Mouse (Mus musculus) kidney, postnatal 0 days (tissue): ENCODE measurements around the gene Actr8. TPM values are rescaled to one million over a fixed set of nuclear protein-coding genes. Genes with fewer than 3 reads are reported as not detected.
A peak's percentile ranks its signal among the peaks of the same experiment; 100 is the strongest.

ENCODE experiments used
- ATAC-seq: fragments of 200-750 bp; cut with Nextera tagmentation; replicated peaks from 2 replicates; pipeline ENCODE4 v1.8.0; 2017; ENCODE audit warnings: low read depth, moderate number of reproducible peaks, moderate TSS enrichment, moderate library complexity; ENCODE audit not compliant: low FRiP score
- DNase-seq: peaks from one replicate; pipeline ENCODE4 v3.0.0-alpha.2; 2016; ENCODE audit warnings: low spot score
- H3K27ac ChIP-seq: fragments of 300-500 bp; sonication (generic); 2 replicates; pipeline ENCODE4 v1.5.1; 2014; ENCODE audit warnings: mild to moderate bottlenecking
- H3K27me3 ChIP-seq: fragments of 300-500 bp; sonication (generic); 2 replicates; pipeline ENCODE4 v1.6.1; 2014; ENCODE audit warnings: low read length, mixed read lengths; ENCODE audit not compliant: insufficient read depth
- H3K36me3 ChIP-seq: fragments of 300-500 bp; sonication (generic); 2 replicates; pipeline ENCODE4 v1.6.1; 2014; ENCODE audit warnings: low read length, mixed read lengths; ENCODE audit not compliant: insufficient read depth
- H3K4me1 ChIP-seq: fragments of 300-500 bp; sonication (generic); replicated peaks from 2 replicates; pipeline ENCODE4 v1.6.1; 2014; ENCODE audit warnings: antibody characterized with exemption, low read length, mixed read lengths; ENCODE audit not compliant: insufficient read depth
- H3K4me2 ChIP-seq: fragments of 300-500 bp; sonication (generic); 2 replicates; pipeline ENCODE4 v1.6.1; 2014; ENCODE audit warnings: mild to moderate bottlenecking, low read length, moderate library complexity, mixed read lengths
- H3K4me3 ChIP-seq: fragments of 300-500 bp; sonication (generic); replicated peaks from 2 replicates; pipeline ENCODE4 v1.5.1; 2014; ENCODE audit warnings: low read depth, low read length
- H3K9ac ChIP-seq: fragments of 300-500 bp; sonication (generic); 2 replicates; pipeline ENCODE4 v1.6.1; 2014; ENCODE audit warnings: low read depth, low read length
- H3K9me3 ChIP-seq: fragments of 300-500 bp; sonication (generic); replicated peaks from 2 replicates; pipeline ENCODE4 v1.6.1; 2016; ENCODE audit warnings: low read length, inconsistent platforms, mixed read lengths
- CTCF ChIP-seq: IDR thresholded peaks from 2 replicates; pipeline ENCODE4 v1.5.1; 2016; ENCODE audit warnings: antibody characterized with exemption, low read depth, mild to moderate bottlenecking, moderate library complexity
- WGBS: fragments of 180-500 bp; shearing (Covaris S2); extraction: QIAGEN DNeasy Blood & Tissue Kit; methylation state at CpG from one replicate; pipeline ENCODE4 v1.1.7; 2014; 5-methylcytosine and 5-hydroxymethylcytosine counted together
- polyA plus RNA-seq: library from polyadenylated mRNA; unstranded; fragments of >200 nt; fragmentation: Nextera tagmentation; extraction: Ambion mirVana; gene quantifications from 2 replicates; pipeline ENCODE4 v1.2.1, GENCODE M21; 2015

The Actr8 gene
- polyA plus RNA-seq, 1 experiment from 2014 or later = 49.4 TPM

DNA sequence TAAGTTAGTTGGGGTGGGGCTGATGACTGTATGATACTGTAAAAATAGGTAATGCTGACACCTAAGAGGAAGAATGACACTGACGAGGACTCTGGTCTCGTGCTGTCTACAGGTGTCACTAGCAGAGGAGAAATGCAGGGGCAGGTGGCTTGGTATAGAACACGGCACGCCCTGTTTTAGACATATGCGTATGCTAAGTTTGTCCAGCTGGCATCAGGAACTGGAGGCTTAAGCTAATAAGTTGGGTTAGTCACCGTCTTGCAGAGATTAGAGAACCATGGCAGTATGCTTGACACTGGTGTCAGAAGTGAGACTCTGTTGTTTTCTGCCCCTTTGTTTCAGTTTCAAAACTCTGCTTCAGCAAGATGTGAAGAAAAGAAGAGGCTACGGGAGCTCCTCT lies 6.7 kb upstream of the Actr8 start:
- no peaks in the 10 kb centered on the region for H3K27me3 ChIP-seq
- no peak overlapping the region for H3K27ac ChIP-seq
- DNase-seq = no peak
- H3K4me2 ChIP-seq = no peak overlapping the region
- no peak for TF ChIP-seq CTCF
- peaks cover 10% of the 10 kb centered on the region for H3K4me1 ChIP-seq
- no peak overlapping the region for H3K9ac ChIP-seq
- H3K36me3 ChIP-seq = peaks cover 32% of the 10 kb centered on the region
- ATAC-seq = no peak
- no peak overlapping the region for H3K4me3 ChIP-seq
- H3K9me3 ChIP-seq = no peaks in the 10 kb centered on the region
- WGBS = 96% methylated on average over 7 of the region's 7 CpGs

DNA sequence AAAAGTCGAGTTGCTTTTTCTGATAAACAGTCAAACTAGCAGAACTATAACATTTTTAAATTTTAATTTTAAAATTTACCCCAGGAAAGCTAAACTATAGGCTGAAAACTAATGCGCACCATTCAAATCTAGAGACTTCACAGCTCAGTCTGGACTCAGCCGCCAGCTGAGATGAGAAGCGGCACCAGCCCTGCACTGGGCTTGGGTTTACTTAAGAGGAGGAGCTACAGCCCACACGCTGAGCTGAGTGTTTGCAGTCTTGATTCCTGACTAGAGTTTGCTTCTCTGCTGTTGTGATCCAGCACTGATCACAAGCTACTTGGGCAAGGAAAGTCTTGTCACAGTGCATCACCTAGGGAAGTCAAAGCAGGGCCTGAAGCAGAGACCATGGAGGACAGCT lies 6.1 kb upstream of the Actr8 start:
- Histone ChIP-seq H3K27ac (no peak overlapping the region), H3K9ac (no peak overlapping the region), H3K4me2 (no peak overlapping the region), H3K4me3 (no peak overlapping the region), H3K36me3 (peaks cover 32% of the 10 kb centered on the region), H3K9me3 (no peaks in the 10 kb centered on the region), H3K27me3 (no peaks in the 10 kb centered on the region), H3K4me1 (peaks cover 10% of the 10 kb centered on the region)
- no peak for DNase-seq
- TF ChIP-seq CTCF = no peak
- ATAC-seq = no peak
- WGBS = 89% methylated on average over 5 of the region's 5 CpGs

DNA sequence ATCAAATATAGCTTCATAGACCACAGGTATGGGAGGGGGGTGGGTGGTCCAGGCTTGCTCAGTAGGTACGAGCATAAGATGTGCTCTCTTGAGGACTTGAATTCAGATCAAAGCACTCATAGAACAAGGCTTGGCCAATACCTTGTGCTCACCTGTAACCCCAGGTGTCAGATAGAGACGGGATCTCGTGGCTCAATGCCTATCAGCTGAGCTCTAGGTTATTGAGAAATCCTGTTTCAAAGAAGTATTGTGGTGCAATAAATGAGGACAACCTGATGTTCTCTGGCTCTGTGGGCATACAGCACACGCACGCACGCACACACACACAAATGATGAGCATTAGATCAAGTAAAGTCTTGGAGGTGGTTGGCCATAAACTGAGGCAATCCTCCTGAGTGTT lies 1.2 kb upstream of the Actr8 start:
- ATAC-seq = no peak
- H3K4me1 ChIP-seq = peaks cover 11% of the 10 kb centered on the region; the same call in 1 of the 2 replicates
- WGBS = 96% methylated on average over 6 of the region's 6 CpGs

DNA sequence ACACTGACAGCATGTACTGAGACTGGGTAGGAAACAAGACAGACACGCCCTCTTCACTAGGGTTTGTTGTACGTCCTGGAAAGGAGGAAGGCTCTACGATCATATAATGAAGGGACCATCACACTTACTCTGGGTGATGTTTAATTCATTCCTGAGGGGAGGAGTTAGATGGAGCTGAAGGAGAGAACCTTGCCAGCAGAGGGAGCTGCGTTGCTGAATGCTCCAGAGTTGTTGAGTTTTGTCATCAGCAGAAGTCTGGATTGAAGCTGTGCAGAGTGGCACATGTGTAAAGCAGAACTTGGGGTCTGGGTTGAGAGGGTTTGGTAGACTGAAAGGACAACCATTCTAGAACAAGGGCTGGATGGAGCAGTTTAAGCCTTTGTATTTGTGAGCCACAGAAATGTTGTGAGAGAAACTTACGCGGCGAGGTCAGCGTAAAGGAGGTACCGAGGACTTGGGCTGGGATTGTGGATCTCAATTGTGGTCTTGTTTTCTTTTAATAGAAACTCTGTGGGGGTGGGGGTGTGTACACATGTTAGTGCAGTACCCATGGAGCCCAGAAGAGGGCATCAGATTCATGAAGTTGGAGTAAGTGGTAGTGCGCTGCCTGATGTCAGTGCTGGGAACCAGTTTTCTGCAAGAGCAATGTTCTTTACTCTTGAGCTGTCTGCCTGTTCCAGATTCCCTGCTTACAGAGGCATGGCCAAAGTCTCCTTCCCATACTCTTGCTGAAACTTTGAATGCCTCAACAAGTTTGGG lies 2.5 kb downstream of the Actr8 start:
- Histone ChIP-seq H3K4me2 (no peak overlapping the region), H3K4me1 (peaks cover 11% of the 10 kb centered on the region; the same call in 1 of the 2 replicates), H3K27me3 (no peaks in the 10 kb centered on the region), H3K4me3 (no peak overlapping the region), H3K9me3 (no peaks in the 10 kb centered on the region), H3K36me3 (peaks cover 53% of the 10 kb centered on the region), H3K9ac (no peak overlapping the region), H3K27ac (no peak overlapping the region)
- DNase-seq = no peak
- peak; percentile 52; the same call in 1 of the 2 replicates for TF ChIP-seq CTCF
- WGBS = 95% methylated on average over 10 of the region's 10 CpGs
- no peak for ATAC-seq

More for the DNA sequence above, 1.2 kb upstream of the Actr8 start:
- Histone ChIP-seq H3K36me3 (peaks cover 41% of the 10 kb centered on the region), H3K4me2 (no peak overlapping the region), H3K9ac (no peak overlapping the region), H3K27ac (no peak overlapping the region), H3K9me3 (no peaks in the 10 kb centered on the region), H3K27me3 (no peaks in the 10 kb centered on the region), H3K4me3 (no peak overlapping the region)
- DNase-seq = no peak
- TF ChIP-seq CTCF = no peak

DNA sequence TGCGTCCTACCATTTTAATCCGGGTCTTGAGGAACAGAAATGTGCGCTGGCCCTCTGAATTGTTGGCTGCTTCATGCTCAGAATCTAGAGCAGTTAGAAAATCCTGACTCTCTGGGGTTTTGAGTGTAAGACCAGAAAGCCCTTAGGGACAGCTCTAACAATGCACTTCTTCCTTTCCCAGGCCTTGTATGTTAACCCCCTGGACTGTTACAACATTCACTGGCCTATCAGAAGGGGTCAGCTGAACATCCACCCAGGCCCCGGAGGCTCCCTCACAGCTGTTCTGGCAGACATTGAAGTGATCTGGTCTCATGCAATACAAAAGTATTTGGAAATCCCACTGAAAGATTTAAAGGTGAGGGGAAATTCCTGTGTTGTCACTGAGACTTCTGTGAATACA lies 8.0 kb downstream of the Actr8 start:
- Histone ChIP-seq H3K27ac (no peak overlapping the region), H3K4me1 (no peaks in the 10 kb centered on the region), H3K9ac (no peak overlapping the region), H3K4me2 (no peak overlapping the region), H3K4me3 (no peak overlapping the region), H3K36me3 (peaks cover 97% of the 10 kb centered on the region), H3K27me3 (no peaks in the 10 kb centered on the region), H3K9me3 (no peaks in the 10 kb centered on the region)
- WGBS = 96% methylated on average over 4 of the region's 4 CpGs
- ATAC-seq (no peak), DNase-seq (no peak)
- no peak for TF ChIP-seq CTCF

DNA sequence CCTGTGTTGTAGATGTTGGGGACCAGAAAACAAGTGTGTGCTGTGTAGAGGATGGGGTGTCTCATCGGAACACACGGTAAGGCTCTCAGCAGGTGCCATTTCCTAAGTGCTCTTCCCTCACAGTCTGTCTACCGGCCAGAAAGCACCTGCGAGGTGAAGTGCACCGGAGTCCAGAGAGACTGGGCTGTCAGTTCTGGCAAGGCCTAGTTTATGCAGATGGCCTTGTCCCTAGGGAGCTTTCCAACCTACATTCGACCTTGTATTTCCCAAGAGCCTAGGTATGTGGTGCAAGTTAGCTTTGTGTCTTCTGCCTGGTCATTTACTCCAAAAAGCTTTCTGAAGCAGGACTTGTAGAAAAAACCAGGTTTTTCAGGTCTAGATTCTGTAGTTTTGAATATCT lies 9.1 kb downstream of the Actr8 start:
- peaks cover 97% of the 10 kb centered on the region for H3K36me3 ChIP-seq
- no peak overlapping the region for H3K4me3 ChIP-seq
- H3K9ac ChIP-seq = no peak overlapping the region
- 94% methylated on average over 6 of the region's 6 CpGs for WGBS
- H3K4me2 ChIP-seq = no peak overlapping the region
- no peak overlapping the region for H3K27ac ChIP-seq
- no peaks in the 10 kb centered on the region for H3K9me3 ChIP-seq
- TF ChIP-seq CTCF = no peak
- ATAC-seq (no peak), DNase-seq (no peak)
- H3K4me1 ChIP-seq = no peaks in the 10 kb centered on the region
- H3K27me3 ChIP-seq = no peaks in the 10 kb centered on the region

DNA sequence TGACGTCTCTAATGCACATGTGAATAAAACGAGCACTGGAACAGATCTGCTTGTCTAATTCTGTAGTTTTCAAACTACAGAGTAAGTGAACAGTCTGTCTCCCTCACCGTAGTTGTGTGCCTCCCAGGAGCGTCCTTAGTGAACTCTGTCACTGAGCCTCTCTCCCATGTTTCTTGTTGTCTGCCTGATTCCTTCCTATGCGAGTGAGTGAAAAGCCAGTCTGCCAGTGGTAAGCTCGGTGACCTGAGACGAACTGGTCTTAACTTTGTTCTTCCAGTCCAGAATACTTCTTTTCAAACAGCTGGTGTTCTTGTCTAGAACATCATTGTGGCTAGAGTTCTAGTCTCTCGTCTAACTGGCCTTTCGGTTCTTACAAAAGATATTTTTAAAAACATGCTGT lies 9.6 kb downstream of the Actr8 start:
- H3K36me3 ChIP-seq = peaks cover 97% of the 10 kb centered on the region
- no peak for TF ChIP-seq CTCF
- no peak overlapping the region for H3K27ac ChIP-seq
- no peaks in the 10 kb centered on the region for H3K27me3 ChIP-seq
- no peaks in the 10 kb centered on the region for H3K4me1 ChIP-seq
- no peak overlapping the region for H3K4me2 ChIP-seq
- H3K4me3 ChIP-seq = no peak overlapping the region
- DNase-seq = no peak
- no peak for ATAC-seq
- no peaks in the 10 kb centered on the region for H3K9me3 ChIP-seq
- 90% methylated on average over 9 of the region's 9 CpGs for WGBS
- H3K9ac ChIP-seq = no peak overlapping the region
